Mouse (Mus musculus): ENCODE measurements around the gene Flot1. TPM values are rescaled to one million over a fixed set of nuclear protein-coding genes. Genes with fewer than 3 reads are reported as not detected.

Gene Flot1
- polyA plus RNA-seq, 1 experiment from 2014 or later, result 44.2 TPM

Small RNAs within 50 kb of the gene (microRNA-seq; reads per million reads assigned to microRNA genes)
- gene Gm28033, result not detected

Other genes starting within 250 kb of the Flot1 start
- gene Sfta2, start 221.7 kb upstream of the Flot1 start, polyA plus RNA-seq (2014; fragmentation: Nextera tagmentation; extraction: Ambion mirVana), result 20.2 and 25.2 TPM in 2 replicates
- gene Gm9573, start 196.6 kb upstream of the Flot1 start, polyA plus RNA-seq (2014; fragmentation: Nextera tagmentation; extraction: Ambion mirVana), result not detected in 2 replicates
- 13.2 and 13.4 TPM in 2 replicates for gene Mucl3, start 179.5 kb upstream of the Flot1 start, polyA plus RNA-seq (2014; fragmentation: Nextera tagmentation; extraction: Ambion mirVana)
- 14.0 and 18.7 TPM in 2 replicates for gene Vars2, start 155.6 kb upstream of the Flot1 start, polyA plus RNA-seq (2014; fragmentation: Nextera tagmentation; extraction: Ambion mirVana)
- 40.1 and 42.7 TPM in 2 replicates for gene Gtf2h4, start 149.5 kb upstream of the Flot1 start, polyA plus RNA-seq (2014; fragmentation: Nextera tagmentation; extraction: Ambion mirVana)
- gene Ddr1, start 118.6 kb upstream of the Flot1 start, polyA plus RNA-seq (2014; fragmentation: Nextera tagmentation; extraction: Ambion mirVana), result 50.4 and 50.6 TPM in 2 replicates
- gene Ier3, start 1.5 kb upstream of the Flot1 start, polyA plus RNA-seq (2014; fragmentation: Nextera tagmentation; extraction: Ambion mirVana), result 3.7 and 5.4 TPM in 2 replicates
- 932 and 983 TPM in 2 replicates for gene Tubb5, start 15.1 kb downstream of the Flot1 start, polyA plus RNA-seq (2014; fragmentation: Nextera tagmentation; extraction: Ambion mirVana)
- gene Mdc1, start 18.3 kb downstream of the Flot1 start, polyA plus RNA-seq (2014; fragmentation: Nextera tagmentation; extraction: Ambion mirVana), result 18.7 and 19.2 TPM in 2 replicates
- gene Nrm, start 38.1 kb downstream of the Flot1 start, polyA plus RNA-seq (2014; fragmentation: Nextera tagmentation; extraction: Ambion mirVana), result 65.3 and 67.1 TPM in 2 replicates
- gene Ppp1r18, start 42.4 kb downstream of the Flot1 start, polyA plus RNA-seq (2014; fragmentation: Nextera tagmentation; extraction: Ambion mirVana), result 18.8 and 20.1 TPM in 2 replicates
- 34.0 and 38.0 TPM in 2 replicates for gene Dhx16, start 56.6 kb downstream of the Flot1 start, polyA plus RNA-seq (2014; fragmentation: Nextera tagmentation; extraction: Ambion mirVana)
- gene 2310061I04Rik, start 74.2 kb downstream of the Flot1 start, polyA plus RNA-seq (2014; fragmentation: Nextera tagmentation; extraction: Ambion mirVana), result 26.7 and 29.8 TPM in 2 replicates
- 84.1 and 98.6 TPM in 2 replicates for gene Atat1, start 86.8 kb downstream of the Flot1 start, polyA plus RNA-seq (2014; fragmentation: Nextera tagmentation; extraction: Ambion mirVana)
- gene Mrps18b, start 93.2 kb downstream of the Flot1 start, polyA plus RNA-seq (2014; fragmentation: Nextera tagmentation; extraction: Ambion mirVana), result 72.2 and 83.6 TPM in 2 replicates
- 32.6 and 35.4 TPM in 2 replicates for gene Ppp1r10, start 93.2 kb downstream of the Flot1 start, polyA plus RNA-seq (2014; fragmentation: Nextera tagmentation; extraction: Ambion mirVana)
- 88.0 and 92.7 TPM in 2 replicates for gene Abcf1, start 146.5 kb downstream of the Flot1 start, polyA plus RNA-seq (2014; fragmentation: Nextera tagmentation; extraction: Ambion mirVana)
- gene Gnl1, start 156.6 kb downstream of the Flot1 start, polyA plus RNA-seq (2014; fragmentation: Nextera tagmentation; extraction: Ambion mirVana), result 37.6 and 39.4 TPM in 2 replicates
- gene Prr3, start 157.0 kb downstream of the Flot1 start, polyA plus RNA-seq (2014; fragmentation: Nextera tagmentation; extraction: Ambion mirVana), result 26.9 and 30.6 TPM in 2 replicates
- gene H2-T24, start 197.3 kb downstream of the Flot1 start, polyA plus RNA-seq (2014; fragmentation: Nextera tagmentation; extraction: Ambion mirVana), result 3.3 and 5.3 TPM in 2 replicates
- 8.4 and 10.6 TPM in 2 replicates for gene H2-T23, start 209.6 kb downstream of the Flot1 start, polyA plus RNA-seq (2014; fragmentation: Nextera tagmentation; extraction: Ambion mirVana)
- gene H2-T22, start 219.5 kb downstream of the Flot1 start, polyA plus RNA-seq (2014; fragmentation: Nextera tagmentation; extraction: Ambion mirVana), result 19.3 and 21.8 TPM in 2 replicates
- not detected in 2 replicates for gene Gm6034, start 219.7 kb downstream of the Flot1 start, polyA plus RNA-seq (2014; fragmentation: Nextera tagmentation; extraction: Ambion mirVana)
- not detected in 2 replicates for gene Gm11127, start 235.1 kb downstream of the Flot1 start, polyA plus RNA-seq (2014; fragmentation: Nextera tagmentation; extraction: Ambion mirVana)